Mouse (Mus musculus) embryonic fibroblast, embryonic 13.5 days (primary cell): ENCODE results near the gene Il1rl2. TPM values are rescaled to one million over a fixed set of nuclear protein-coding genes. Genes with fewer than 3 reads are reported as not detected.

Source experiments
- H3K27ac ChIP-seq: 2 replicates; pipeline ENCODE4 v1.5.1; 2012; ENCODE audit warnings: low read length, control low read depth, inconsistent platforms; ENCODE audit not compliant: insufficient read depth
- H3K4me1 ChIP-seq: 2 replicates; pipeline ENCODE4 v1.6.1; 2011; ENCODE audit warnings: low read length; ENCODE audit not compliant: control insufficient read depth, insufficient read depth
- H3K4me3 ChIP-seq: 2 replicates; pipeline ENCODE4 v1.5.1; 2011; ENCODE audit warnings: mild to moderate bottlenecking, control low read depth, low read length; ENCODE audit not compliant: insufficient read depth
- CTCF ChIP-seq: IDR thresholded peaks from 2 replicates; pipeline ENCODE4 v1.5.1; 2011; ENCODE audit warnings: mild to moderate bottlenecking, control low read depth, low read length, moderate library complexity, borderline replicate concordance; ENCODE audit not compliant: insufficient read depth
- POLR2A ChIP-seq: IDR thresholded peaks from 2 replicates; pipeline ENCODE4 v1.6.1; 2011; ENCODE audit warnings: low read depth, mild to moderate bottlenecking, control low read depth, low read length, moderate library complexity
- polyA plus RNA-seq: library from polyadenylated mRNA; stranded (reverse); fragments of >200 nt; gene quantifications from 2 replicates; pipeline ENCODE4 v1.2.4, GENCODE M21; 2011; ENCODE audit warnings: low read depth; ENCODE audit not compliant: missing spikeins, insufficient read length

Il1rl2 gene
- polyA plus RNA-seq, 1 experiment: 48.1 TPM

DNA sequence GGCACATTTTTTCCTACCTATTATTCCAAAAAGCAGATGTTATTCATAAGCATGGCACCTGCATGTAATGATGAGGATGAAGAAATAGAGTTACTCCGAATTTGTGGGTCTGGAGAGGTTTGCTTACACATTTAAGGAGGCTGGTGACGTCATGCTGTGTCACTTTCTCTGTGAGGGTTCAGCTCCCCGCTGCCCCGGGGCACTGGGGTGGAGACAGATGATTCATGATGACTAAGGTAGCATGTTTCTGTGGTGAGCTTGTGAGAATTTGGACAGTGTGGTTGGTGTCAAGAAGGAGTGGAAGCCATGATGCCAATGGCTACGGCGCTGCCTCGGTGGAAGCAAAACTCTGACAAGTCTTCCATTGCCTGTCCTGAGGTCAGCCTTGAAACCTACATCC, 68.8 kb downstream of the Il1rl2 start:
- H3K27ac ChIP-seq: no peak overlapping the region
- H3K4me1 ChIP-seq: peaks cover 4% of the 10 kb centered on the region; the same call in 1 of the 2 replicates
- TF ChIP-seq CTCF (no peak), POLR2A (no peak)
- no peak overlapping the region for H3K4me3 ChIP-seq

DNA sequence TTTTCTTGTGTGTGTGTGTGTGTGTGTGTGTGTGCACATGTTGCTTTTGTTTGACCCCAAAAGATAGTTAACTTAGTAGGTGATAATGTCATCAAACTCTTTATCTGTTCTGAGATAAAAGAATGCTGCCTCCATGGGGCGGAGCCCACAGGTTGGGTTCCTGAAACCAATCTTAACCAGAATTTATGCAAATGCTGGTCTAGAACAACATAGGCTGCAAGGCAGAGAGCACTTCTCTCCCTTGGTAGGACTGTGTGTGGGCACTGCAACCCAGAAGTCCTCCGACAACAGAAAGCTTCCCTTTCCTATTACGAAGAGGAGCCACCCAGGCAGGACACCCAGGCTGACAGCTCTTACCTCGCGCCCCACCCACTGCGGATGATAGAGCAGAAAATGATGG, 75.2 kb downstream of the Il1rl2 start:
- Histone ChIP-seq H3K4me3 (no peak overlapping the region), H3K27ac (no peak overlapping the region), H3K4me1 (no peaks in the 10 kb centered on the region)
- TF ChIP-seq POLR2A: no peak
- no peak for TF ChIP-seq CTCF

DNA sequence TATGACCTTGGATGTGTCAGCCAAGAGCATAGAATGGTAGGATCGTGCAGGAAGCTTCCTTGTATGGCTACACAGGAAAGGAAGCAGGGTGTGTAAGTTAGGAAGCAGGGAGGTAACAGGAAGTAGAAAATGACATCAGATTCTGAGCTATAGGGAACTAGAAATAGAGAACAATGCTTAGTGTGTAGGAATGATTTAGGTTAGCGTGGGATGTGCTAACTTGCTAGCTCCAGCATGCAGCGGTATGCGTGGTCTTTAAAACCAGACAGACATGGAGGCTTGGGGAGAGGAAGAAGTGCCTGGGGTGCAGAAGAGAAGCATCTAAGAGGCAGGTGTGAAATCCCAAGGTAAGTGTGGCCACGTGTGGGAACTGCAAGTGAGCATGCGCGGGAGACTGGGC, 80.3 kb downstream of the Il1rl2 start:
- peak overlapping the region; percentile 17; the same call in 1 of the 2 replicates for H3K27ac ChIP-seq
- no peaks in the 10 kb centered on the region for H3K4me1 ChIP-seq
- TF ChIP-seq CTCF (no peak), POLR2A (no peak)
- H3K4me3 ChIP-seq: no peak overlapping the region

DNA sequence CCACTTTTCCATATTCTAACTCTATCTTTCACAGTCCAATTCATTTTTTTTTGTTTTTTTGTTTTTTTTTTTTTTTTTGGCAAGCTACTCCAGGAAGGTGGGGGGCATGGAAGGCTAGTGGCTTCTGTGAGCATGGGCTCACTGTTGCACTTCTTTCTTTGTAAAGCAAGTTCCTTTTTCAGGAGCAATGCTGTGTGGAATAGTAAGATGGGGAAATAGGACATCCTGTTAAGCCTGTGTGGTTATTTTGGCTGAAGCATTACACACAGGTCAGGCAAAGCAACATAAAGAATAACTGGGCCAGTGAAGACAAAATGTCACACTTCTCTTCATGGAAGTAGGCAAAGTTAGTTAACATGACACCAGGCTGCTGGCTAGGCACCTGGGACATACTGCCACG, 85.5 kb downstream of the Il1rl2 start:
- Histone ChIP-seq H3K27ac (no peak overlapping the region), H3K4me1 (peaks cover 2% of the 10 kb centered on the region; the same call in 1 of the 2 replicates), H3K4me3 (no peak overlapping the region)
- no peak for TF ChIP-seq POLR2A

DNA sequence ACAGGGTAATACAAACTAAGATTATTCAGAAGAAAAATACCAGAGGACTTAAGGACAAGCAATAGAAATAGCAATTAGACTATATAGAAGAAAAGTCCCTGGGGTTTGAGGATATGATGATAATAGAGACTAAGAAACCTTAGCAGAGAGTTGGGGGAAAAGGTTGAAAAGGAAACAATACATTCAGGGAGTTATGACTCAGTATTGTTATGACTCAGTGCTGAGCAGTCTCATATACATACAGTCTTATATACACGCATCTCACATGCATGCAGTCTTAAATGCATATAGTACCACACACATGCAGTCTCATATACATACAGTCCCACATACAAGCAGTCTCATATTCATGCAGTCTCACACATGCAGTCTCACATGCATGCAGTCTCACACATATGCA, 88.6 kb downstream of the Il1rl2 start:
- Histone ChIP-seq H3K4me3 (no peak overlapping the region), H3K27ac (no peak overlapping the region), H3K4me1 (peaks cover 2% of the 10 kb centered on the region; the same call in 1 of the 2 replicates)
- no peak for TF ChIP-seq POLR2A
- no peak for TF ChIP-seq CTCF

DNA sequence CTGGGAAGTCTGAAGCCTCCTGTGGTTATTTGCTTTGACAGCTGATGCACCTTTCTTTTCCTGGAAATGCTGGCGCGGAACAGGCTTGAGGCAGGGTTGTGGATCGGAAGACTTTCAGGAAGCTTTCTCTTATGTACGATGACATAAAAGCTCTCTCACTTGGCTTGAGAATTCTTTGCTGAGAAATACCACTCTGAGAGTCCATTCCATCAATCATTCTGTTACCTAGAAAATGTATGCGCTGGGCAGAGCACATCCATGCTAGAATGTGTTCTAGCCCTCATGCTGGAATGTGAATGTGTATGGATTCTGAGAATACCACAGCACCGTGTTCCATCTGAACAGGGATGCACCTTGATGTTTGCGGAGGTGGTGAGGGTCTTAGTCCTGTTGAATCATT, 89.9 kb downstream of the Il1rl2 start:
- Histone ChIP-seq H3K27ac (peak overlapping the region; percentile 27; the same call in 1 of the 2 replicates), H3K4me1 (peaks cover 2% of the 10 kb centered on the region; the same call in 1 of the 2 replicates), H3K4me3 (no peak overlapping the region)
- TF ChIP-seq CTCF (no peak), POLR2A (no peak)

DNA sequence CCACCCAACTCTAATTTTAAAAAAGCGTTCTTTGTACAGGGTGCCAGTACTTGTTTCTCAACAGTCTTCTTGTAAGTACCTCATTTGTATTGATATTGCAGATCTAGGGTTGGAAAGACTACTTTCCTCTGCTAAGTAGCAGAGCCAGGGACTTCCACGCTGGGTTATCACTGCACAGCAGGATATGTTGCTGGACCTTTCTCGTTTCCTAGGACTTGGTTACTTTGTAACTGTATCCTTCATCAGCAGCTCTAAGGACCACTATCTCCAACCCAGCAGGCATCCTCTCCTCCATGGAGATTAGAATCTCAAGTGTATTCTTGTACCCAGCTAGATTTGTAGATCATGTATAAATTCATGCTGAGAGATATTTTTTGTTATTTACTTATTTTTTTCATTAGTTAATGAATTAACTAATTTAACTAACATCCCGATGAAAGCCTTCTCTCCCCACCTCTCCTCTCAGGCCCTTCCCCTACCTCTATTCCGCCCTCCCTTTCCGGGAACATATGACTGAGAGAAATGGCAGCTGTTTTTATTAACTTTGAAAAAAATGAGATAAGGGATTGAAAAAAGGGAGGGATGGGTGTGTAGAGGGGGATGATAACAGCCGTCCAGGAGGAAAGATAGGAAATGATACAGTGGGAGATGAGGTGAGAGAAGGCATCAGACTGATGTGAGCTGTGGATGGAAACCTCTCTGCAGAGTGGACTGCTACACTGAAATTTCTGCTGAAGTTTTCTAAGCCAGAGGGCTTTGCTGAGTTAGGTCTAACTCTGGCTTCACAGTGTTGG, 90.7 kb downstream of the Il1rl2 start:
- Histone ChIP-seq H3K27ac (peak overlapping the region; percentile 22; the same call in 1 of the 2 replicates), H3K4me1 (peaks cover 2% of the 10 kb centered on the region; the same call in 1 of the 2 replicates), H3K4me3 (no peak overlapping the region)
- TF ChIP-seq CTCF (no peak), POLR2A (no peak)

DNA sequence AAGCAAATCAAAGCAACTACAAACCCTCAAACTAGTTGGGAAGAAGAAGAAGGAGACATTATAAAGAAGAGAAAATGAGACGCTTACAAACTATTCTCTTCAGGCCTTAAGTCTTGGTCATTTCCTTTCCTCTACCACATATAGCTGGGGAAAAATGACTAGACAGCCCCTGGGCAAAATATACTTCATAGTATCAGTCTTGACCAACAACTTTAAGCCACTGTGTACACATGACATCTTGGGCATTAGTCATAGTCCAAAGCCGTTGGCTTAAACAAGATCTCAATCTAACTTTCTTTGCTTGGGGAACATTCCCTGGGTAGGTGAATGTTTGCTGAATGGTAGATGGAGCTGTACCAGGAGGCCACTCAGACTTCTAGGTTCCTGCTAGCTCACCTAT, 92.6 kb downstream of the Il1rl2 start:
- Histone ChIP-seq H3K4me3 (no peak overlapping the region), H3K4me1 (peaks cover 2% of the 10 kb centered on the region; the same call in 1 of the 2 replicates), H3K27ac (no peak overlapping the region; the same call in 1 of the 2 replicates)
- TF ChIP-seq POLR2A: no peak
- no peak for TF ChIP-seq CTCF

Other genes starting within 250 kb of the Il1rl2 start
- 45.8 and 72.2 TPM in 2 replicates for gene Il1r1, start 99.5 kb upstream of the Il1rl2 start, polyA plus RNA-seq
- gene Il1rl1, start 105.0 kb downstream of the Il1rl2 start, polyA plus RNA-seq: 413 and 663 TPM in 2 replicates
- gene Il18r1, start 140.9 kb downstream of the Il1rl2 start, polyA plus RNA-seq: not detected in 2 replicates
- 4.6 and 10.1 TPM in 2 replicates for gene Il18rap, start 190.8 kb downstream of the Il1rl2 start, polyA plus RNA-seq